Comparison of ENCODE assay signal across 9 mouse cellular contexts in the genomic region with DNA sequence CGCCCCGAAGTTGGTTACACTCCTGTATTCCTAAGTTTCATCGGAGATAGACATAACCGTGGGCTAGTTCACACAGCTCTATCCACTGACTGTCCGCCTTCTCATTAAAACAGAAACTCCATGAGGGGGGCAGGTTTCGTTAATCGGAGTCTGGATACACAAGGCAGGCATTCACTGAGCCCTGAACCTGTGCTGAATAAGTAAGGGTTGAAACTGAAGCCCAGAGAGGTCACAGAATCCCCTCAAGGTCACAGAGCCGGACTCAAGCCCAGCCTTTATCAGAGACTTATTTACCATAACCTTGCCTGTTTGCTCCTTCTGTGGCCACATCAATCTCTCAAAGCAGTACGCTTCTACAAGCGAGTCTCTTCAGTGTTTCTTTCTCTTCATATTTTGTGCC. TPM values are rescaled to one million over a fixed set of nuclear protein-coding genes. Genes with fewer than 3 reads are reported as not detected.
DNase-seq lines count a peak whose midpoint lies in the region; ATAC-seq and TF ChIP-seq lines count a peak whose summit lies in the region.
"Had no signal": no experiment of that assay in that cellular context is flagged by ENCODE, and none has a peak within 500 bp of the region (broad histone marks: within the 10 kb centered on the region; RNA-seq: fewer than 3 reads in every experiment).

No protein-coding gene starts in this region.

- peak overlapping the region; percentile 80 for H3K4me2 ChIP-seq in limb, embryonic 14.5 days (replicated peaks; ENCODE audit: low read depth, low read length, severe bottlenecking)
- H3K4me2 ChIP-seq in stomach, embryonic 15.5 days, result peak overlapping the region; percentile 75

- H3K4me1 ChIP-seq in erythroblast, embryonic 14.5 days (ENCODE audit: control insufficient read depth), result peaks cover 28% of the 10 kb centered on the region
- H3K4me1 ChIP-seq in megakaryocyte, embryonic 14.5 days, result peaks cover 61% of the 10 kb centered on the region
- peaks cover 11% of the 10 kb centered on the region for H3K4me1 ChIP-seq in limb, embryonic 14.5 days (ENCODE audit: control insufficient read depth, insufficient read depth, low read length)
- no peaks in the 10 kb centered on the region for H3K4me1 ChIP-seq in stomach, embryonic 15.5 days

- H3K36me3 ChIP-seq in erythroblast, embryonic 14.5 days (ENCODE audit: control insufficient read depth), result peaks cover 4% of the 10 kb centered on the region
- H3K36me3 ChIP-seq in megakaryocyte, embryonic 14.5 days (replicated peaks; ENCODE audit: low read length), result peaks cover 34% of the 10 kb centered on the region
- H3K36me3 ChIP-seq in limb, embryonic 14.5 days (ENCODE audit: control insufficient read depth, insufficient read depth, low read length), result no peaks in the 10 kb centered on the region
- no peaks in the 10 kb centered on the region for H3K36me3 ChIP-seq in stomach, embryonic 15.5 days

- 84% methylated on average over 10 of the region's 10 CpGs for WGBS in limb, embryonic 14.5 days
- 68% methylated on average over 10 of the region's 10 CpGs for WGBS in stomach, embryonic 15.5 days

- TF ChIP-seq POLR2A in limb, embryonic 14.5 days (IDR thresholded peaks at IDR 0.05; ENCODE audit: borderline replicate concordance, extremely low read depth, insufficient read depth, insufficient read length), result no peak

- no peak for DNase-seq in limb, embryonic 14.5 days (ENCODE audit: low spot score)
- DNase-seq in layer of hippocampus, postnatal 25 days (ENCODE audit: extremely low spot score in 1 of 2, low spot score in 1 of 2), result no peak
- no peak for DNase-seq in lung, adult 18-20 months
- DNase-seq: thymus, adult 2 months had no signal

- no peak overlapping the region for H3K27ac ChIP-seq in limb, embryonic 14.5 days (replicated peaks; ENCODE audit: low read depth, low read length)
- no peak overlapping the region for H3K27ac ChIP-seq in stomach, embryonic 15.5 days

- ATAC-seq in erythroblast, adult 5-6 weeks (replicated peaks; ENCODE audit: low FRiP score, poor library complexity, severe bottlenecking), result no peak
- no peak for ATAC-seq in megakaryocyte, adult 5-6 weeks (ENCODE audit: poor library complexity, severe bottlenecking)
- ATAC-seq in limb, embryonic 14.5 days (ENCODE audit: low FRiP score, low read depth), result no peak
- no peak for ATAC-seq in stomach, embryonic 15.5 days (ENCODE audit: insufficient read depth, low FRiP score, low read depth)

- no peaks in the 10 kb centered on the region for H3K9me3 ChIP-seq in erythroblast, embryonic 14.5 days (ENCODE audit: control insufficient read depth, low read length)
- H3K9me3 ChIP-seq in megakaryocyte, embryonic 14.5 days, result no peaks in the 10 kb centered on the region
- no peaks in the 10 kb centered on the region for H3K9me3 ChIP-seq in limb, embryonic 14.5 days (ENCODE audit: control insufficient read depth, low read length)
- no peaks in the 10 kb centered on the region for H3K9me3 ChIP-seq in stomach, embryonic 15.5 days

- peak overlapping the region; percentile 95 for H3K4me3 ChIP-seq in erythroblast, embryonic 14.5 days (replicated peaks)
- peak overlapping the region; percentile 97 for H3K4me3 ChIP-seq in megakaryocyte, embryonic 14.5 days (replicated peaks)
- H3K4me3 ChIP-seq in limb, embryonic 14.5 days (replicated peaks; ENCODE audit: low read length), result 0 out of 2 replicates have a peak overlapping the region, but pooled peaks have one; percentile 99
- H3K4me3 ChIP-seq in stomach, embryonic 15.5 days (replicated peaks), result no peak overlapping the region; the same call in 1 of the 2 replicates

- no peaks in the 10 kb centered on the region for H3K27me3 ChIP-seq in erythroblast, embryonic 14.5 days (ENCODE audit: control insufficient read depth)
- H3K27me3 ChIP-seq in megakaryocyte, embryonic 14.5 days (replicated peaks), result no peaks in the 10 kb centered on the region
- H3K27me3 ChIP-seq in limb, embryonic 14.5 days (ENCODE audit: control insufficient read depth, insufficient read depth, low read length), result no peaks in the 10 kb centered on the region
- no peaks in the 10 kb centered on the region for H3K27me3 ChIP-seq in stomach, embryonic 15.5 days (replicated peaks)

- peak overlapping the region; percentile 40; the same call in 1 of the 2 replicates for H3K9ac ChIP-seq in limb, embryonic 14.5 days (ENCODE audit: low read depth, low read length, severe bottlenecking)
- no peak overlapping the region for H3K9ac ChIP-seq in stomach, embryonic 15.5 days

RNA-seq across cellular contexts. Expression of a gene that starts 2.2 kb away (rescaled TPM):
- polyA plus RNA-seq in erythroblast, embryonic 14.5 days (2012), result 0.02 and 0.07 TPM in 2 replicates
- 7.5 and 8.3 TPM in 2 replicates for total RNA-seq in erythroblast, adult 5-6 weeks (2015; ENCODE audit: low replicate concordance)
- total RNA-seq in erythroblast, adult 5-6 weeks (2017; ENCODE audit: low replicate concordance), result 13.9 and 14.9 TPM in 2 replicates
- polyA plus RNA-seq in megakaryocyte, embryonic 14.5 days (2012; ENCODE audit: insufficient read depth, low replicate concordance), result 1.3 and 1.9 TPM in 2 replicates
- total RNA-seq in megakaryocyte, adult 5-6 weeks (2015), result 26.5 and 33.7 TPM in 2 replicates
- 45.5 and 58.7 TPM in 2 replicates for total RNA-seq in megakaryocyte, adult 5-6 weeks (2017)
- 8.5 TPM in 2 replicates for polyA plus RNA-seq in limb, embryonic 14.5 days (2012; rRNA removed)
- polyA plus RNA-seq in limb, embryonic 14.5 days (2014; fragmentation: Nextera tagmentation; extraction: Ambion mirVana), result 7.1 and 7.2 TPM in 2 replicates
- 4.9 and 5.7 TPM in 2 replicates for polyA plus RNA-seq in stomach, embryonic 15.5 days (2015; fragmentation: Nextera tagmentation; extraction: Ambion mirVana)
- total RNA-seq in layer of hippocampus, postnatal 25 days (2021), result 10 to 100 TPM; 66.9 to 68.9 TPM
